Mouse (Mus musculus) embryonic facial prominence, embryonic 15.5 days (tissue): ENCODE measurements around the gene Ank3. TPM values are rescaled to one million over a fixed set of nuclear protein-coding genes. Genes with fewer than 3 reads are reported as not detected.

Source experiments
- ATAC-seq: fragments of 200-750 bp; cut with Nextera tagmentation; 2 replicates; pipeline ENCODE4 v1.8.0; 2017; ENCODE audit warnings: low read depth, moderate TSS enrichment; ENCODE audit not compliant: insufficient number of reproducible peaks, low FRiP score, low TSS enrichment
- H3K27ac ChIP-seq: fragments of 300-500 bp; sonication (generic); replicated peaks from 2 replicates; pipeline ENCODE4 v1.5.1; 2015; ENCODE audit warnings: mild to moderate bottlenecking, inconsistent platforms
- H3K27me3 ChIP-seq: fragments of 300-500 bp; sonication (generic); 2 replicates; pipeline ENCODE4 v1.6.1; 2015; ENCODE audit warnings: inconsistent platforms
- H3K36me3 ChIP-seq: fragments of 300-500 bp; sonication (generic); 2 replicates; pipeline ENCODE4 v1.6.1; 2015; ENCODE audit warnings: mild to moderate bottlenecking, inconsistent platforms
- H3K4me1 ChIP-seq: fragments of 300-500 bp; sonication (generic); 2 replicates; pipeline ENCODE4 v1.6.1; 2015; ENCODE audit warnings: inconsistent platforms
- H3K4me2 ChIP-seq: fragments of 300-500 bp; sonication (generic); replicated peaks from 2 replicates; pipeline ENCODE4 v1.6.1; 2015; ENCODE audit warnings: mild to moderate bottlenecking, inconsistent platforms
- H3K4me3 ChIP-seq: fragments of 300-500 bp; sonication (generic); replicated peaks from 2 replicates; pipeline ENCODE4 v1.5.1; 2015; ENCODE audit warnings: mild to moderate bottlenecking, inconsistent platforms
- H3K9ac ChIP-seq: fragments of 300-500 bp; sonication (generic); 2 replicates; pipeline ENCODE4 v1.6.1; 2015; ENCODE audit warnings: inconsistent platforms
- H3K9me3 ChIP-seq: fragments of 300-500 bp; sonication (generic); replicated peaks from 2 replicates; pipeline ENCODE4 v1.6.1; 2016; ENCODE audit warnings: inconsistent platforms
- WGBS: fragments of 180-500 bp; shearing (Covaris S2); methylation state at CpG from one replicate; pipeline ENCODE4 v1.1.7; 2015; 5-methylcytosine and 5-hydroxymethylcytosine counted together
- polyA plus RNA-seq: library from polyadenylated mRNA; unstranded; fragments of >200 nt; fragmentation: Nextera tagmentation; extraction: Ambion mirVana; gene quantifications from 2 replicates; pipeline ENCODE4 v1.2.1, GENCODE M21; 2015

Gene Ank3
- polyA plus RNA-seq, 1 experiment from 2014 or later = 24.3 TPM

- Histone ChIP-seq H3K36me3 (no peaks in the 10 kb centered on the region), H3K9ac (no peak overlapping the region), H3K4me2 (no peak overlapping the region), H3K27ac (no peak overlapping the region), H3K4me1 (0 out of 2 replicates have a peak, but pooled peaks cover 3% of the 10 kb centered on the region), H3K27me3 (no peaks in the 10 kb centered on the region), H3K9me3 (no peaks in the 10 kb centered on the region), H3K4me3 (no peak overlapping the region)
- ATAC-seq = no peak
- 72% methylated on average over 16 of the region's 16 CpGs for WGBS
Measured at GRCm38 (mm10) chr10:69617537-69618112, 219.1 kb downstream of the Ank3 start.

DNA sequence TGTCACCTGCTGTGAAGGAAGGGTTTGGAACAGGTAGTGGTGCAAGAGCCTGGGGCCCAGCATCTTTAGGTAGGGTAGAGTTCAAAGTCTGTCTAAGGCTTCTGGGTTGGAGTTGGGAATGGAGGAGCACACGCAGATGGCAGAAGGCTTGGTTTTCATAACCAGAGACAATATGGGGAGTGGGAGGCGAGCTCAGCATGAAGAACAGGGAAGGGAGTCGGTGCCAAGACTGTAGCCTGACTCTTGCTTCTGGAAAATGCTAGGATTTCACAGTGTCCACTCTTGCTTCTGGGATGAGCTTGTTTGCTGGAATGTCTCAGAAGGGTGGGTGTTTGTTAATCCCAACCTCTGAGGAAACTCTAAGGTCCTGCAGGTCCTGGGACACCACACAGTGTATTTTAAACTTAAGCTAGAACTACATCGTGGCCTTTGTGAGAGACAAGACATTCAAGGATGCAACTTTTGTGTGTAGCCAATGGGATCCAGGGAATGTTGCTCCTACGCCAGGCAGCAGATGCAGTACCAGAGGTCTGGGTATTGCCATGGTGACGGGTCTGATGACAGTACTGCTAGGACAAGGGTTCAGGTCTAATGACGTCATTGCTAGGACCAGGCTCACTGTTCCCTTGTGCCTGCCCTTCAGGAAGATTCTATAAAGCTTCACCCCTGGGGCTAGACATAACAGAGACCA is 222.3 kb downstream of the Ank3 start:
- Histone ChIP-seq H3K4me2 (no peak overlapping the region), H3K27ac (no peak overlapping the region), H3K9me3 (no peaks in the 10 kb centered on the region), H3K27me3 (no peaks in the 10 kb centered on the region), H3K9ac (no peak overlapping the region), H3K36me3 (no peaks in the 10 kb centered on the region), H3K4me1 (0 out of 2 replicates have a peak, but pooled peaks cover 3% of the 10 kb centered on the region), H3K4me3 (no peak overlapping the region)
- ATAC-seq = no peak
- WGBS = 76% methylated on average over 7 of the region's 7 CpGs

DNA sequence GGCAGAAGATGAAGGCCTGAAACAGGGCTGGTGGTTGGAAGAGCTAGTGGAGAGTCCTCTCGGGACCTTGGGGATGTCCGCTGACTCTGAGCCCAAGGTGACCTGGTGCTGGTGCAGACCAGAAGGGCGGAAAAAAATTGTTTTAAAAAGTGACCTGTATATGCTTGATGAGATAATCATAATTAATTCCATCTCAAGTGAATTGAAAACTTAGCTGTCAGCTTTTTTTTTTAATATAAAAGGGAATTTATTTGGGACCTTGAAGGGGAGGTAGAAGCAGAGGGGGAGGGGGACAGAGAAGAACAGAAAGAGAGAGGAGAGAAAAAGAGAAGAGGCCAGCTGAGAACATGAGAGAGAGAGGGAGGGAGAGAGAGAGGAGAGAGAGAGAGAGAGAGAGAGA is 229.2 kb downstream of the Ank3 start:
- Histone ChIP-seq H3K27ac (no peak overlapping the region), H3K36me3 (no peaks in the 10 kb centered on the region), H3K4me2 (no peak overlapping the region), H3K4me3 (no peak overlapping the region), H3K4me1 (peaks cover 4% of the 10 kb centered on the region; the same call in 1 of the 2 replicates), H3K9me3 (no peaks in the 10 kb centered on the region), H3K9ac (no peak overlapping the region), H3K27me3 (no peaks in the 10 kb centered on the region)
- WGBS = 89% methylated on average over 3 of the region's 3 CpGs
- ATAC-seq = no peak

- Histone ChIP-seq H3K36me3 (no peaks in the 10 kb centered on the region), H3K4me2 (no peak overlapping the region), H3K27ac (no peak overlapping the region), H3K27me3 (no peaks in the 10 kb centered on the region), H3K4me1 (peaks cover 4% of the 10 kb centered on the region; the same call in 1 of the 2 replicates), H3K9ac (no peak overlapping the region), H3K4me3 (no peak overlapping the region), H3K9me3 (no peaks in the 10 kb centered on the region)
- 26% methylated on average over 6 of the region's 6 CpGs for WGBS
- no peak for ATAC-seq
Measured at GRCm38 (mm10) chr10:69628743-69629142, 230.2 kb downstream of the Ank3 start.

GRCm38 (mm10) chr10:69630802-69631388 is 232.3 kb downstream of the Ank3 start:
- H3K4me1 ChIP-seq = peaks cover 17% of the 10 kb centered on the region
- H3K9ac ChIP-seq = no peak overlapping the region
- WGBS = 37% methylated on average over 7 of the region's 7 CpGs
- no peak overlapping the region for H3K27ac ChIP-seq
- H3K4me2 ChIP-seq = no peak overlapping the region
- H3K27me3 ChIP-seq = no peaks in the 10 kb centered on the region
- no peaks in the 10 kb centered on the region for H3K36me3 ChIP-seq
- ATAC-seq = no peak
- H3K4me3 ChIP-seq = no peak overlapping the region
- H3K9me3 ChIP-seq = no peaks in the 10 kb centered on the region

GRCm38 (mm10) chr10:69632885-69633284 is 234.3 kb downstream of the Ank3 start:
- no peak for ATAC-seq
- no peak overlapping the region for H3K4me3 ChIP-seq
- no peaks in the 10 kb centered on the region for H3K27me3 ChIP-seq
- no peak overlapping the region for H3K4me2 ChIP-seq
- 90% methylated on average over 8 of the region's 8 CpGs for WGBS
- H3K9ac ChIP-seq = no peak overlapping the region
- H3K9me3 ChIP-seq = no peaks in the 10 kb centered on the region
- H3K27ac ChIP-seq = no peak overlapping the region
- no peaks in the 10 kb centered on the region for H3K36me3 ChIP-seq
- peaks cover 17% of the 10 kb centered on the region for H3K4me1 ChIP-seq

GRCm38 (mm10) chr10:69634891-69635290 is 236.3 kb downstream of the Ank3 start:
- Histone ChIP-seq H3K27me3 (no peaks in the 10 kb centered on the region), H3K4me2 (no peak overlapping the region), H3K27ac (no peak overlapping the region), H3K36me3 (no peaks in the 10 kb centered on the region), H3K4me1 (peaks cover 17% of the 10 kb centered on the region), H3K9ac (no peak overlapping the region), H3K4me3 (no peak overlapping the region), H3K9me3 (no peaks in the 10 kb centered on the region)
- 55% methylated on average over 5 of the region's 5 CpGs for whole genome bisulfite sequencing
- ATAC-seq = no peak

- no peak overlapping the region for H3K27ac ChIP-seq
- H3K4me2 ChIP-seq = no peak overlapping the region
- H3K4me1 ChIP-seq = peaks cover 13% of the 10 kb centered on the region
- no peak overlapping the region for H3K9ac ChIP-seq
- no peaks in the 10 kb centered on the region for H3K36me3 ChIP-seq
- H3K27me3 ChIP-seq = no peaks in the 10 kb centered on the region
- WGBS = 43% methylated on average over 11 of the region's 11 CpGs
- H3K9me3 ChIP-seq = no peaks in the 10 kb centered on the region
- H3K4me3 ChIP-seq = no peak overlapping the region
- no peak for ATAC-seq
Measured at GRCm38 (mm10) chr10:69635910-69636656, 237.5 kb downstream of the Ank3 start.

DNA sequence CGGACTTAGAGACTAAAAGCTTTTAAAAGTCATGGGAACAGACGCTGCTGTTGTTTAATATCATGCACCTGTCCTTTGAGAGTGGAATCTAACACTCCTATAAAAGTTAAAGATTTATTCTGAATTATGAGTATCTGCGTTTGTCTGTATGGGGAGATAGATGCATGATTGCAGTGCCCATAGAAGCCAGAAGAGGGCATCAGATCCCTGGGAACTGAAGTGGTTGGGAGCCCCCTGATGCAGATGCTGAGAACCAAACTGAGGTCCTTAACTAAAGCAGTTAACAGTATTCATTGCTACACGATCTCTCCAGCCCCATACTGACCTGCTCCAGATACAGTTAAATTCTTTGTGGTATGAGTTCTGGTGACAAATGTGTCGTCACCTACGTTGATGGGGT is 240.6 kb downstream of the Ank3 start:
- no peak for ATAC-seq
- Histone ChIP-seq H3K27ac (no peak overlapping the region), H3K4me2 (no peak overlapping the region), H3K9ac (no peak overlapping the region), H3K4me1 (peaks cover 12% of the 10 kb centered on the region), H3K9me3 (no peaks in the 10 kb centered on the region), H3K4me3 (no peak overlapping the region), H3K36me3 (no peaks in the 10 kb centered on the region), H3K27me3 (no peaks in the 10 kb centered on the region)
- WGBS = 89% methylated on average over 6 of the region's 6 CpGs

- Histone ChIP-seq H3K4me2 (no peak overlapping the region), H3K36me3 (no peaks in the 10 kb centered on the region), H3K4me3 (no peak overlapping the region), H3K4me1 (no peaks in the 10 kb centered on the region), H3K27me3 (no peaks in the 10 kb centered on the region), H3K9ac (no peak overlapping the region), H3K9me3 (no peaks in the 10 kb centered on the region), H3K27ac (no peak overlapping the region)
- no peak for ATAC-seq
- WGBS = 63% methylated on average over 4 of the region's 4 CpGs
Measured at GRCm38 (mm10) chr10:69640617-69641016, 242.0 kb downstream of the Ank3 start.

- Histone ChIP-seq H3K4me1 (no peaks in the 10 kb centered on the region), H3K4me3 (no peak overlapping the region), H3K27me3 (no peaks in the 10 kb centered on the region), H3K4me2 (no peak overlapping the region), H3K36me3 (no peaks in the 10 kb centered on the region), H3K9me3 (no peaks in the 10 kb centered on the region), H3K27ac (no peak overlapping the region), H3K9ac (no peak overlapping the region)
- no peak for ATAC-seq
- WGBS = 74% methylated on average over 3 of the region's 3 CpGs
Measured at GRCm38 (mm10) chr10:69643481-69643880, 244.9 kb downstream of the Ank3 start.
